Mouse (Mus musculus): ENCODE data around the gene Slfn8. TPM values are rescaled to one million over a fixed set of nuclear protein-coding genes. Genes with fewer than 3 reads are reported as not detected.
"Not testable (repeated sequence)": the region's sequence is repeated elsewhere in the genome, so short reads cannot be mapped to it uniquely, and the experiment has no call there.

Slfn8 gene
- total RNA-seq, 2 experiments from 2014 or later, result 0.42 to 0.52 TPM

DNA sequence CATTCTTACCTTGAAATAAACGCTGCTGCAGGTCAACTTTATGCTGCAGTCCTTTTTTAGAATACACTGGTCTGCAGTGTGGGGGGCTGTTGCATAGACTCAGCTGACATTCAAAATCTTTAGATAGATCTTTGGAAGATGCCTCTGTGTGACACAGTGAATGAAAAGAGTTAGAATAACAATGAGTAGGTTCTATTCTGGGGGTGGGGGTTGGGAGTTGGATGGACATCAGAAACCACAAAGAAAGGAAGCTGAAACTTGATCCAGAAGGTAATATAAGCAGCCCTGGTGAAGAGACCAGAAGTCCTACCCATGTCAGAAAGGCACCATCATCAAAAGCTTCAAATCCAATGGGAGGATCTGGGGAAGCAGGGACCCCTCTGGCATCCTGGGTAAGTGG is 7.3 kb downstream of the Slfn8 start:
- no peak for DNase-seq (ENCODE audit: low spot score in 2 of 2)

DNA sequence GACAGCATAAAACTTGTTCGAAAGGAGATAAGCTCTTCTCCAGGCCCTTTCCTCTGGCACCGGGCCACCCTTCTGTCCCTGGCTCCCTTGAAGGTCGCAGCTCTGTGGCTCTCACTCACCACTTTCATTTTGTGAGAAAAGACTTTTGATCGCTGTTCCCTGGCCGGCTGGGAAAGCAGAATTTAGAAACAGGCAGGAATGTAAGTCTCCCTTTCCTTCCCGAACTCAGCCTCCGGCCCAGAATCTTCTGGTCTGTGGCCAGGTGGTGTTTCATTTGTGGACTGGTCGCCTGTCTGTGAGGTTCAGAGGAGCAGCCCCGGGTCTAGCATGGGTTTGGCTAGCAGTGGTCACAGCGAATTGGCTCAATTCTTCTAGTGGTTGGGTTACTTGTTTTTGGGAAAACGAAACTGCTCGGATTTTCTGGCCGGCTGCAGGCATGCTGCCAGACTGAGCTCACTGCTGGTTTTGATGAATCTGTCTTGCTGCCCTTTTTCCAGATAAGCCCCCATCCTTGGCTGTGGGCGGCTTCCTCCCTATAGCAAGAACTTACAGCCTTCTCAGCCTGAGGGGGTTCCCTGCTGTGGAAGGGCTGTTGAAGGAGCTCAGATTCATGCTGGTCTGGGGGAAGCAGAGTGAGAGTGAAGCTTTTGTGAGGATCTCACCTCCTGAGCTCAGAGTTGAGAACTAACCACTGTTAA is 29.0 kb downstream of the Slfn8 start, which contains the start of gene Slfn9:
Gene Slfn9, minus strand, starts transcription at position 362 of the 698 bp plus-strand sequence.
- DNase-seq (ENCODE audit: low spot score in 2 of 2), result peak in 1 of 2 experiments; percentile 66

DNA sequence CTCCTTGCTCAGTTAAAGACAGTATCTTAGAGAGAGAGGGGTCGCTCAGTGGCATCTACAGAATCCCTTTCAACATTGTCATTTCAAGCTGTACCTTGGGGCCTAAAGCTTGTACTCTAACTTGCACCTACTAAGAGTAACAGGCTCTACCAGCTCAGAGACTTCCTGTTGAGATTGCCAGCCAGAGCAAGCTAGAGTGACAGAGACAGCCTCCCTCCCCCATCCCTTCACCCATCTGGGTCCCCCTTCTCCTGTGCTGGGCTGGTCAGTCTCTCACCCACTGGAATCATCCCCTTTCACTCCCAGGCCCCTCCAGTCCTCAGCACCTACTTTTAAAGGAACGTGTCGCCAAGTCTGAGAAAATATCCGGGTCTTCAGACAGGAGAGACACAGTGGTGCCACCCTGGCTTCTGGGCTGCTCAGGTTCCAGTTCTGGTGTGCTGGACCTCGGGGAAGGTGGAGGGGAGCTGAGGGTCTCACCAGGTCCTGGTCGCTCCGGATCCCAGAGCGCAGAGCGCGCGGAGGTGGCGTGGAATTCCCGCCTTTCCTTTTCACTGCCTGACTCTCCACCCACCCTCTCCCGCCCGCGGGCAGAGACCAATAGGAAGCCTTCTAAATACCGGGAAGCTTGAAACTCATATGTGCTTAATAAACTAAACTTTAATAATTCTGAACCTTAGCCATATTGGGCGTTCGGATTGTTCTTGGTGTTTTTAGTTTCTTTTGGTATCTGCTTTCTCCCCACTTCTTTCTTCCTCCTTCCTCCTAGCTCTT is 29.8 kb downstream of the Slfn8 start:
- DNase-seq (ENCODE audit: low spot score in 2 of 2), result peak in 1 of 2 experiments; percentile 22

DNA sequence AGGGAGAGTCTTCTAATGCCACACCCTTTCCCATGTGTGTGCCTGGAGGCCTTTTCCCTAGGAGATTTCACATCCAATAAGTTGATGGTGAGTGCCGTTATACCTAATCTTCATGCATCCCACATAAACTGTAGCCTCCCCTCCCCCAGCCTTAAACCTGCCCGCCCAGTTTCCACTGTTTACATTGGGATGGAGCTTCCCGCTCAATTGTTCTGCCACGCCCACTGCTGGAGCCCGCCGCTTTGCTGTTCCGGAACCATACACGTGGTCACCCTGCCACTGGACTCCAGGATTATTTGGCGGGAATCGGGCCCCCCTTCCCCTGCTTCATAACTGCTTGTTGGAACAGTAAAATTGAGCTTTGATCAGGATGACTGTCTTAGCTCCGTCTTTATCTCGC is 31.3 kb downstream of the Slfn8 start:
- DNase-seq (ENCODE audit: low spot score in 2 of 2), result no peak

DNA sequence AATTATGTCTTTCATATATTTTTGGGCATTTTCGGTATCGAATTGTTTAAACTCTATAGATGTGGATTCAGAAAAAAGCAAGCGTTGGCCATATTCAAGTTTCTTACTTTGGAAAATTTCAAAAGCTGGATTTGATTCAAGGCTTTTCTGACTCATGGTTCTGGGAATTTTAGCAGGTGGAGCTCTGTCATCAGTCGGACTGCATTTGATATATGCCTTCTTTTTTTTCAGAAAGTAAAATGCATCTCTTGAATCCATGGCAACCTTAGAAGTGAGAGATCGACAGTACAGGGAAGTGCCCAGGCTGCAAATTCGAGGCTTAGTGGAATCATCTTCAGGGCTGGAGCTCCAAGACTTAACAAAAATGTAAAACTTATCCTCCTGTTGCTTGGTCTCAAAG is 33.0 kb downstream of the Slfn8 start:
- no peak for DNase-seq (ENCODE audit: low spot score in 2 of 2)

DNA sequence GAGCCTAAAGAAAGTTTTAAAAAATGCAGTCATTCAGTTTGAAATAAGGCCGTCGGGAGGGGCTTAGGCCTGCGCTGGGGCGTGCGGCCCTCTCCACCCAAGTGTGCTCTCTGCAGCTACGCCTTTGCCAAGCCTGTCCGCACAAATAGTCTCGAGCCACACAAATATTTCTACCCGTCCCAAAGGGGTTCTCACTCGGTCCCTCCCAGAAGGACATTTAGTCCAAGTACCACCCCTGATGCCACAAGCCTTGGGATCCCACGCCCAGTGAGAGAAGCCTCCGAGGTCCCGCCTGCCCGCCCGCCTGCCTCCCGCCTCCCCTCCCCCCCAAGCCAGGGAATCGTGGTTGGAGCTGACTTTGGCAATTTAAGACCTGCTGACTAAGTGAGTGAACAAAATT is 37.4 kb downstream of the Slfn8 start:
- DNase-seq (ENCODE audit: low spot score in 2 of 2), result no peak

DNA sequence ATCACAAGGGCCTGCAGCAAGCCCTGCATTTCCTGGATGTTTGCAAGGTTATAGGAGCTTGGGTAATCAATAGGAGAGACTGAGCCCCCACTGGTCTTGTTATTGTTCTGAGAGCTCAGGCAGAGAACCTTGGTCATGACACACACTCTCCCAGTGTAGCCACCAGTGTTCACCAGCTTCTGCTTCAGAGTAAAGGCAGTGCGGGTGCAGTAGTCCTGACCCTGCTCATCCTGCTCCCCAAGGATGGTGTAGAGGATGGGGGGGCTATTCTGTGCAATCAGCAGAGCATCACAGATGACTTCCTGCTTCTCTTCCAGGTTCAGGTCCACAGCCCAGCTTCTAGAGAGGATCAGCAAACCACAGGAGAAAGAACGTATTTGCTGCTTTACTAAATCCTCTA is 38.2 kb downstream of the Slfn8 start:
- not testable (repeated sequence) for DNase-seq (ENCODE audit: low spot score in 2 of 2)

DNA sequence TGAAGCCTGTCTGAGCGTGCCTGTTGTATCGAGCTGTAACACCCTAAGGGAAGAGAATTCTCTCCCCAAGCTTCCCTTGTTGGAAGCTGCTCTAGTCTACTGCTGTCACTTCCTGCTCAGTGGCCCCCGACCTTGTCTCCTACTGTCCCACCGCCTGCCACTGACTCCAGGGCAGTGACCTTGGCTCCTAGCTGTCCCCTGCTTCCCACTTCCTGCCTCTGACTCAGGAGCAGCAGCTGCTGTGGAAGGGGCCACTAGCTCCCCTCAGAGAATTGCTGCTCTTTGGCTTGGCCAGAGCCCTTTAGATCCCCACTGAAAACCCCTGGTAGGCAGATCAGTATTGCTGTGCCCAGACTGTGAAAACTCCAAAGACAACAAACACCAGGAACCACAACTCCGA is 46.7 kb downstream of the Slfn8 start:
- DNase-seq (ENCODE audit: low spot score in 2 of 2), result no peak

DNA sequence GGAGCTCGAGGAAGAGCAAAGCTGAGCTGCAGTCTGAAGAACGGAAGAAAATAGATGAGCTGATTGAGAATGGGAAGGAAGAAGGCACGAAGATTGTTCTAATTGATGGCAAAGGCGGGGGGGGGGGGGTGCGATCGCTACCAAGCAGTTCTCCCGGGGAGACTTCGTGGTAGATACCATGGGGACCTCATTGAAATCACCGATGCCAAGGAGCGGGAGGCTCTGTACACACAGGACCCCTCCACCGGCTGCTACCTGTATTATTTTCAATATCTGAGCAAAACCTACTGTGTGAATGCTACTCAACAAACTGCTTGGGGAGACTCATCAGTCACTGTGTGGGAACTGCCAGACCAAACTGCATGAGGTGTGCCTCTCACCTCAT is 49.0 kb downstream of the Slfn8 start:
- DNase-seq (ENCODE audit: low spot score in 2 of 2), result no peak

DNA sequence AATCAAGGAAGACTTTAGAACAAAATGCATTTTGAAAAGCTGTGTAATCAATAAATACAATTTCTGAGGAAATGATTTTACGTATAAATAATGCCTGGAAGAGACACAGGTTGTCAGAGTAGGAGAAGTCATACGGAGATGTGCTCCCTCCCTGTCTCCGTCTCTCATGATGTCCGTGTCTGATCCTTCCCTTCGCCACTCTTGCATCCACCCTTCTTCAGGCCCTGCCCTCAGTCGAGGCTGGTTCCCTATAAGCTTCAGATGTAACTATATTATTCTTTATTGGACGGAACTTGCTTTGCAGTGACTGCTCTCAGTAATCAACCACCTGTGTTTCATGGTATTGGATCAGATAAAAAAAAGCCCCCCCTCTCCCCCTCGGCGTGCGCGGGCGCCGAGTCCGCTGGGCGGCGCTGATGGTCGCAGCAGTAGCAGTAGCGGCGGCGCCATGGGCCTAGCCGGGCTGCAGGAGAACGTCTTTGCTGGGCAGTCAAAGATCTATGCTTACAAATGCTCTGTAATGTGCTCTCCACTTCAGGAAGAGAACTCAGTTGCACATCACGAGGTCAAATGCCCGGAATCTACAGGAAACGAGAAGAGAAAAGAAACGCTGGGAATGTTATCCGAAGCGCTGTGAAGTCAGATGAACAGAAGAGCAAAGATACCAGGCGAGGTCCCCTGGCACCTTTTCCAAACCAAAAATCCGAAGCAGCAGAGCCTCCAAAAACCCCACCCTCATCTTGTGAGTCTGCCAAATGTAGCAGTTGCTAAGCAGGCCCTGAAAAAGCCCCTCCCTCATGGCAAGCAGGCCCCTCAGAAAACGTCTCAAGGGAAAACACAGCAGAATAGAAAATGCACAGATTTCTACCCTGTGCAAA is 49.7 kb downstream of the Slfn8 start:
- DNase-seq (ENCODE audit: low spot score in 2 of 2), result peak in 1 of 2 experiments; percentile 50

DNA sequence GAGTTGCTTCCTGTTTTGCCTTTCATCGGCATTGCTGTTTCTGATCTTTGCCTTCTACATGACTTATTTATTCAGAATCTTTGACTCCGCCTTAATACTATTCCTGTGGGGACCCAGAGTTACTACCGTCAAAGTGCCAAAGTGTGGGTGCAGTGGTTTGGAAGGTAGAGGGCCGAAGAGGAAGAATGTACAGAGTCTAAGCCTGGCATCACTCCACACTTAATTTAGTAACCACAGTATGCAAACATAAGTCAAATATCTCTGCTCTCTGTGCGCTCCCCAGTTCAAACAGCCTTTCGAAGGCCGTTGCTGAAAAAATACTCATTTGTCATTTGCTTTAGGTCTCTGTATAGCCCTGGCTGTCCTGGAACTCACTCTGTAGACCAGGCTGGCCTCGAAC is 58.4 kb downstream of the Slfn8 start:
- no peak for DNase-seq (ENCODE audit: low spot score in 2 of 2)

DNA sequence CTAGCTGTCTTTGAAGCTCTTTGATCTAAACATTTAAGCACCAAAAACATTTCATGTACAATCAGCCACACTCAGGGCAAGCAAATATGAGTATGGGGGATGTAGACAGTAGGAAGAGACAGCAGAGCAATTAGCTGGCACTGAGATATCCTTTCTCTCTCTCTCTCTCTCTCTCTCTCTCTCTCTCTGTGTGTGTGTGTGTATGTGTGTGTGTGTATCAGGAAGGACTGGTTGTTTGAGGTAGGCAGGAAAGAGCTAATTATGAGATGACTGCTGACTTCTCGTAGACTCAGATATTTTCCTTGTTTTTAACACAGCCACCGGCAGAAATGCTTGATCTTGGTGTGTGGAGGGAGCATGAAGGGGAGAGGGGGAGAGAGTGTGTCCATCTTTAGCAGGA is 58.9 kb downstream of the Slfn8 start:
- no peak for DNase-seq (ENCODE audit: low spot score in 2 of 2)

DNA sequence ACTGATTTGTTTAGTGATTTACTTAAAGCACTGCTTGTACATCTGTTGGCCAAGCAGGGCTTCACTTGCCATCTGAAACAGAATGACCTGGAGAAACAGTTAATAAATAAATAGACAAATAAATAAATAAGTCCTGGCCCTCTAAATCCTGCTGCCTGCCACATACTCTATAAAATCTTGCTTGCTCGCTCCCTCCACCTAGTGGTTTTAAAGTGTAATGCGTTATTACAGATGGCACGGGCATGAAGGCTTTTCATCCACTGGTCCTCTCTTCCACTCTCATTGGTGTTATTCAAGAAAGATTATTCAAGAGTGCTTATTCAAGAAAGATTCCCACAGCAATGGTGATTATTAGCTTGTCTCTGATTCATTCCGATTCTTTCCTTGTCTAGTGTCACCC is 61.0 kb downstream of the Slfn8 start:
- peak in 1 of 2 experiments; percentile 24 for DNase-seq (ENCODE audit: low spot score in 2 of 2)

DNA sequence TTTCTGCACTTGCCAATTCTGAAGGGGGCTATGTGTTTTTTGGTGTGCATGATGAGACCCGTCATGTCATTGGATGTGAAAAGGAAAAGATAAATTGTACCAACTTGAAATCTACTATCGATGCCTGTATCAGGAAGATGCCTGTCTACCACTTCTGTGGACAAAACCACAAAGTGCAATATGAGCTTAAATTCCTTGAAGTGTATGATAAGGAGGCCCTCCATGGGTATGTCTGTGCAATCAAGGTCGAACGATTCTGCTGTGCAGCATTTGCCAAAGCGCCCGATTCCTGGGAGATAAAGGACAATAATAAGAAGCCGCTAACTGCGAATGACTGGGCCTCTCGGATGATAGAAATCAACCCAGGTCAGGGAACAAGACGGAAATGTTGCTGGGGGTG is 63.7 kb downstream of the Slfn8 start:
- DNase-seq (ENCODE audit: low spot score in 2 of 2), result no peak

DNA sequence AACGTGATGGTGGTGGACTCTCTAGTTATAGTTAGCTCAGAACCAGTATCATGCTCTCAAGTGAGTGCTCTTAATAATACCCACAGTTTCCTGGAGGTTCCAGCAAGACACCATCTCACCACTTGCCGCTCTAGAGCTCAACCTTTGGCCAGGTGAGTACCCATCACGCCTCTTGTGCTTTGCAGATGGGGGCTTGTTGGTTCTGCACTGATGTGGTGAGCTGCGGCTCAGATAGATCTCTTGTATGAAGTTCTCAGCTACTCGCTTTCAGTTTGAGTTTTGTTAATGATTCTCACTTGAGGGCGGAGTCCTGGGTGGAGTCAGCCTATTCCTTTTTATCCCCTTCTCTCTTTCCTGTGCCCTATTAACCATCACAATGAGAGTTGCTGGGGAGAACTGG is 66.0 kb downstream of the Slfn8 start:
- DNase-seq (ENCODE audit: low spot score in 2 of 2), result no peak

DNA sequence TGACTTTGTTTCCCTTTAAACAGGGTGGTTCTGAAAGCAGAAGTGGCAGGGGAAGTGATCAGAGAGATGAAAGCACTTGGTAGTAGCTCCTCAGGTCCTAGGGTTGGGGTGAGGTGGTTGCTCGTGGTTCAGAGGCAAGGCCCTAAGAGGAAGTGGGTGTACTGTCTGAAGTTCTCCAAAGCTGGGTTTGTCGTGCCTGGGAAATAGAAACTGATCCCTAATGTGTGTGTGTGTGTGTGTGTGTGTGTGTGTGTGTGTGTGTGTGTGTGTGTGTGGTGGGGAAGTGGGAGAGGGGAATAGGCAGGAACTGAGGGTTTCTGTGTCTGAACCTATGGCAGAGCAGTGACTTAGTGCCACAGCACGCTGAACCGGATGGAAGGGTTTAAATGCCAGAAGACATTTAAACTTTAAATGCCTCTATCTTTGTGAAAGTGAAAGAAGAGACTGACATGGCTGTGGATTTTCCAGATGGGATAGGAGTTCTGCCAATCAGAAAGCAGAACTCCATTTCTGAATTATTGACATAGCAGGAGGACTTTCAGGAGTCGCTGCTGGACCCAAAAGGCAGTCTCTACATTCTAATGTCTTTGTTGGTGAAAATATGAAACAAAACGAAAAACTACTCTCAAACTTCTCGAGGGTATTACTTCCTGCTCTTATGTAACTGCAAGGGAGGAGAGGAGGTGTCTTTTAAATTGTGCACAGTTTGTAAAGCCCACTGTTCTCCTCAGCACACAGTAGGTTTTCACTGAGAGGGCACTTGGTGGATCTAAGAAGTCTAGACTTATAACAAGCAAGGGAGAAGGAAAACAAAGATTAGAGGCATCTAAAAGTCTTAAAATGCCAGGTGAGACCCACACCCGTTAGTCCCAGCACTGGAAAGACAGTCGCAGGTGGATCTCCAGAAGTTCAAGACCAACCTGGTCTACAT is 67.7 kb downstream of the Slfn8 start:
- no peak for DNase-seq (ENCODE audit: low spot score in 2 of 2)

All from gastrocnemius, postnatal 4 days (tissue).